Mouse (Mus musculus): ENCODE results near the gene Gm43720.

DNA sequence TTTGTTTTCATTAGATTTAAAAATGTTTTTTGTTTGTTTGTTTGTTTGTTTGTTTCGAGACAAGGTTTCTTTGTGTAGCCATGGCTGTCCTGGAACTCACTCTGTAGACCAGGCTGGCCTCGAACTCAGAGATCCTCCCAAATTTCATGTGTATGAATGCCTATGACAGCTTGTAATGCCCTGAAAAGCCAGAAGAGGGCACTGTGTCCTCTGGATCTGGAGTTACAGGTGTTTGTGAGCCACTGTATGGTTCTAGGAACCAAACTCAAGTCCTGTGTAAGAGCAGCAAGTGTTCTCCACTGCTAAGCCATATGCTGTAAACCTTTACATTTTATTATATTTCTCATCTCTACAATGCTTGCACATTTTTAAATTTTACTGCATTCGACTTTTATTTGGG lies 8.1 kb upstream of the Gm43720 start:
- TF ChIP-seq EP300 (IDR thresholded peaks at IDR 0.05; ENCODE audit: low read depth) (no peak), CTCF (IDR thresholded peaks at IDR 0.05; ENCODE audit: low read depth) (peak; percentile 53)

All from liver, postnatal 0 days (tissue).